Mouse (Mus musculus) gastrocnemius, postnatal 10 days (tissue): ENCODE data around the gene B020004J07Rik. TPM values are rescaled to one million over a fixed set of nuclear protein-coding genes. Genes with fewer than 3 reads are reported as not detected.
"Not testable (repeated sequence)": the region's sequence is repeated elsewhere in the genome, so short reads cannot be mapped to it uniquely, and the experiment has no call there.

Source experiments
- DNase-seq: peaks from one replicate; pipeline ENCODE4 v3.0.0; 2021; ENCODE audit warnings: mixed read lengths
- long read RNA-seq, 2 experiments: library from polyadenylated mRNA; stranded (forward); transcript quantifications; one replicate each; pipeline ENCODE4 v2.0.0; 2021
- total RNA-seq, 2 experiments: library from RNA; stranded (reverse); gene quantifications; 2 replicates each; pipeline ENCODE4 v1.2.3; 2021

The B020004J07Rik gene
- total RNA-seq, result not detected
- long read RNA-seq, experiment 1, result 0 reads
- long read RNA-seq, experiment 2, result 0 reads

DNA sequence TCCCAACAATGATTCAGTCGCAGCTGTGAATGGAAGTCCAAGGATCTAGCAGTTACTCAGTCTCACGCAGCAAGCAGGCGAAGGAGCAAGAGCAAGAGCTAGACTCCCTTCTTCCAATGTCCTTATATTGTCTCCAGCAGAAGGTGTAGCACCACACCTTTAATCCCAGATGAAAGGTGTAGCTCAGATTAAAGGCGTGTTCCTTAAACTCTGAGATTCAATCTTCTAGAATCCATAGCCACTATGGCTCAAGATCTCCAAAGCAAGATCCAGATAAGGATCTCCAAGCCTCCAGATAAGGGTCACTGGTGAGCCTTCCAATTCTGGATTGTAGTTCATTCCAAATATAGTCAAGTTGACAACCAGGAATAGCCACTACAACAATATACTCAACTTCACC, at the start of gene B020004J07Rik:
TSS of gene B020004J07Rik (minus strand) at position 101 of the 400 bp plus-strand sequence.
- DNase-seq, result not testable (repeated sequence)

DNA sequence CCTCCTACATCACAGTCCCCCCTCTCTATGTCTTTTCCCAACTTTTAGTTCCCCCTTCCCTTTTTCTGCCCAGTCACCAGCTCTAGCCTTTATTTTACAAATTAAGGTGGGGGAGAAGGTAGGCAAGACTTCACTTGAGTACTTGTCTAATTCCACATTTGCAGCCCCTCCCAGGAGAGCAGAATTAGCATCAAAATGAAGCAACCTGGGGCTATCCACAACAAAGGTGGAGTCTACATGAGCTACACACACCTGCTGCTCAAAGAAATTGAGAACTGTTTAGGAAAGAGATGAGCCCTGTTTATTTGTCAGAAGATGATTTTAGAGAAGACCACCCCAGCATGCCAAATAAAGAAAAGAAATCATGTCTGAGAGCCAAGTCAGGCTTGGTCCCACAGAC, 45.6 kb upstream of the B020004J07Rik start:
- no peak for DNase-seq

GRCm38 (mm10) chr4:101883641-101884040, 39.8 kb upstream of the B020004J07Rik start:
- no peak for DNase-seq

DNA sequence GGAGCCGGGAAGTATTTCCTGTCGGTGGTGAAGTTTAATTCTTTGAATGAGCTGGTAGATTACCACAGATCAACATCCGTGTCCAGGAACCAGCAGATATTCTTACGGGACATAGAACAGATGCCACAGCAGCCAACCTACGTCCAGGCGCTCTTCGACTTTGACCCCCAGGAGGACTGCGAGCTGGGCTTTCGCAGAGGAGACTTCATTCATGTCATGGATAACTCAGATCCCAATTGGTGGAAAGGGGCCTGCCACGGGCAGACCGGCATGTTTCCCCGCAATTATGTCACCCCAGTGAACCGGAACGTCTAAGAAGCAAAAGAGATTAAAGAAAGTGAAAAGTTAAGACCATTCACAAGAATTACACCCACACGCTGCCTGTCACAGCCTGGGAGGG, 31.9 kb upstream of the B020004J07Rik start:
- not testable (repeated sequence) for DNase-seq

DNA sequence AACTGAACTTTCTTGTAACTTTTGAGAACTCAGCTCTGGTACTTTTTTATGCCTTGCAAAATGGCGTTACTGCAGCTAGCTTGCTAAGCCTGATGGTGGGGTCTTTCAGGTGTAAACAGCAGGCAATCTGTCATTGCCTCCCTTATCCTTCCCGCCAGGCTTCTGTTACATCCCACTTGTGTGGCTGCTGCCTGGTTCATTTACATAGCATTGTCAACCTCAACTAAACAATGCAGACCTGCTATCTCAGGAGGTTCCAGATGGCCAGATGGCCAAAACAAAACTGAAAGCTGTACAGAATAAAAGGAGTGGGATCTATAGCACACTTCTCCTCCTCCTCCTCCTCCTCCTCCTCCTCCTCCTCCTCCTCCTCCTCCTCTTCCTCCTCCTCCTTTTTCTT, 28.2 kb upstream of the B020004J07Rik start:
- not testable (repeated sequence) for DNase-seq

DNA sequence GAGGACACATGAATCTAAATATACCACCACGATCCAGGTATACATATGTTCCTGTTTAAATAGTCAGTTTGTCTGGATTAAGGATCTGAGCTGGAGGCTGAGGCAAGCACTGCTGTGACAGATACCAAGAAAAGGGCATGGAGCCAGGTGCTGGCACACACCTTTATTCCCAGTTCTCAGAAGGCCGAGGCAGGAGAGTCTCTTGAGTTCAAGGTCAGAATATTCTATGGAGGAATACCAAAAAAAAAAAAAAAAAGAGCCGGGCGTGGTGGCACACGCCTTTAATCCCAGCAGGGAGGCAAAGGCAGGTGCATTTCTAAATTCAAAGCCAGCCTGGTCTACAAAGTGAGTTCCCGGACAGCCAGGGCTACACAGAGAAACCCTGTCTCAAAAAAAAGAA, 18.5 kb upstream of the B020004J07Rik start:
- no peak for DNase-seq

GRCm38 (mm10) chr4:101860873-101861272, 17.1 kb upstream of the B020004J07Rik start:
- DNase-seq, result no peak

DNA sequence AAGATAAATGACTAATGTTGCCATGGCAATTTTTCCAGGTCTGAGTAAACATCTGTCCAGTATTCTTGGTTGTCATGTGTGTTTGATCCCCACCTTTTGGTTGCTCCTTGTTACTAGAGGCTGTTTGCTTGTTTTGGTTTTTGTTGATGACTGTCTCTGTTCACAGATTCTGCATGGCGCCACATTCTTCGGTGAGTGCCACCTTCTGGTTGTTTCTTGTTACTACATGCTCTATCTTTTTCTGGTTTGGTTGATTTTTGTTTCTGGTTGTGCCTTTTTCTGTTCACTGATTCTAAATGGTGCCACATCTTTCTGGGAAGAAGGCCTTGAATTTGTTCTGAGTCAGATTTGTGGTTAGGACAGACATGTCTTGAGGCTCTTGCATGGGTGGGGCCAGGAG, 7.1 kb upstream of the B020004J07Rik start:
- no peak for DNase-seq

Other genes with a start within 250 kb of the B020004J07Rik start
- gene Leprot, start 196.3 kb downstream of the B020004J07Rik start, total RNA-seq, result 10 to 100 TPM; 29.7 to 31.2 TPM
- 1 to 10 TPM; 3.1 to 7.0 TPM for gene Lepr, start 126.6 kb downstream of the B020004J07Rik start, total RNA-seq
- not detected for gene C130073F10Rik, start 49.8 kb upstream of the B020004J07Rik start, total RNA-seq
- not detected for gene Gm12800, start 65.1 kb upstream of the B020004J07Rik start, total RNA-seq
- not detected for gene Gm12794, start 96.4 kb upstream of the B020004J07Rik start, total RNA-seq
- not detected for gene Gm12790, start 137.0 kb upstream of the B020004J07Rik start, total RNA-seq
- not detected for gene Gm12789, start 142.6 kb upstream of the B020004J07Rik start, total RNA-seq
- 10 to 100 TPM; 44.7 to 61.4 TPM for gene Pde4b, start 243.5 kb upstream of the B020004J07Rik start, total RNA-seq